Mouse (Mus musculus): ENCODE results near the gene Ncbp3. TPM values are rescaled to one million over a fixed set of nuclear protein-coding genes. Genes with fewer than 3 reads are reported as not detected.

The Ncbp3 gene
- polyA plus RNA-seq, 1 experiment from 2014 or later, result 11.8 TPM

GRCm38 (mm10) chr11:73039102-73039799 is 8.3 kb upstream of the Ncbp3 start:
- Histone ChIP-seq H3K4me1 (replicated peaks; ENCODE audit: control insufficient read depth, insufficient read depth, low read length) (no peaks in the 10 kb centered on the region; the same call in 1 of the 2 replicates), H3K36me3 (ENCODE audit: control insufficient read depth, insufficient read depth, low read length) (no peaks in the 10 kb centered on the region), H3K9ac (ENCODE audit: low read depth, low read length) (no peak overlapping the region), H3K4me3 (ENCODE audit: low read depth, low read length) (no peak overlapping the region), H3K27me3 (replicated peaks; ENCODE audit: control insufficient read depth, insufficient read depth, low read length) (no peaks in the 10 kb centered on the region), H3K27ac (ENCODE audit: low read depth, low read length) (no peak overlapping the region), H3K4me2 (no peak overlapping the region), H3K9me3 (ENCODE audit: control insufficient read depth, low read length) (no peaks in the 10 kb centered on the region)
- ATAC-seq (replicated peaks; ENCODE audit: low FRiP score) (no peak; the same call in 1 of the 2 replicates), DNase-seq (ENCODE audit: low spot score) (no peak)
- 59% methylated on average over 9 of the region's 9 CpGs for WGBS

GRCm38 (mm10) chr11:73044229-73044755 is 3.3 kb upstream of the Ncbp3 start:
- no peaks in the 10 kb centered on the region for H3K27me3 ChIP-seq (replicated peaks; ENCODE audit: control insufficient read depth, insufficient read depth, low read length)
- H3K4me2 ChIP-seq, result no peak overlapping the region
- DNase-seq (ENCODE audit: low spot score) (no peak), ATAC-seq (replicated peaks; ENCODE audit: low FRiP score) (no peak)
- H3K27ac ChIP-seq (ENCODE audit: low read depth, low read length), result no peak overlapping the region
- H3K4me3 ChIP-seq (ENCODE audit: low read depth, low read length), result no peak overlapping the region
- H3K9ac ChIP-seq (ENCODE audit: low read depth, low read length), result no peak overlapping the region
- WGBS, result 46% methylated on average over 6 of the region's 6 CpGs
- peaks cover 5% of the 10 kb centered on the region for H3K4me1 ChIP-seq (replicated peaks; ENCODE audit: control insufficient read depth, insufficient read depth, low read length)
- H3K9me3 ChIP-seq (ENCODE audit: control insufficient read depth, low read length), result no peaks in the 10 kb centered on the region
- H3K36me3 ChIP-seq (ENCODE audit: control insufficient read depth, insufficient read depth, low read length), result no peaks in the 10 kb centered on the region

- Histone ChIP-seq H3K4me2 (no peak overlapping the region), H3K4me3 (ENCODE audit: low read depth, low read length) (no peak overlapping the region), H3K36me3 (ENCODE audit: control insufficient read depth, insufficient read depth, low read length) (no peaks in the 10 kb centered on the region), H3K4me1 (replicated peaks; ENCODE audit: control insufficient read depth, insufficient read depth, low read length) (peaks cover 7% of the 10 kb centered on the region), H3K9ac (ENCODE audit: low read depth, low read length) (no peak overlapping the region), H3K9me3 (ENCODE audit: control insufficient read depth, low read length) (no peaks in the 10 kb centered on the region), H3K27me3 (replicated peaks; ENCODE audit: control insufficient read depth, insufficient read depth, low read length) (no peaks in the 10 kb centered on the region), H3K27ac (ENCODE audit: low read depth, low read length) (no peak overlapping the region)
- no peak for ATAC-seq (replicated peaks; ENCODE audit: low FRiP score)
- 60% methylated on average over 4 of the region's 4 CpGs for WGBS
- DNase-seq (ENCODE audit: low spot score), result no peak
These were observed 2.8 kb upstream of the Ncbp3 start for GRCm38 (mm10) chr11:73044789-73045188.

GRCm38 (mm10) chr11:73048030-73048876 is 670 bp downstream of the Ncbp3 start:
- H3K27me3 ChIP-seq (replicated peaks; ENCODE audit: control insufficient read depth, insufficient read depth, low read length), result no peaks in the 10 kb centered on the region
- H3K9ac ChIP-seq (ENCODE audit: low read depth, low read length), result peak overlapping the region; percentile 83
- H3K9me3 ChIP-seq (ENCODE audit: control insufficient read depth, low read length), result no peaks in the 10 kb centered on the region
- peak; percentile 72 for ATAC-seq (replicated peaks; ENCODE audit: low FRiP score)
- peak overlapping the region; percentile 90 for H3K4me2 ChIP-seq
- H3K27ac ChIP-seq (ENCODE audit: low read depth, low read length), result peak overlapping the region; percentile 76
- H3K4me1 ChIP-seq (replicated peaks; ENCODE audit: control insufficient read depth, insufficient read depth, low read length), result peaks cover 7% of the 10 kb centered on the region
- no peak for DNase-seq (ENCODE audit: low spot score)
- peak overlapping the region; percentile 72 for H3K4me3 ChIP-seq (ENCODE audit: low read depth, low read length)
- peaks cover 7% of the 10 kb centered on the region; the same call in 1 of the 2 replicates for H3K36me3 ChIP-seq (ENCODE audit: control insufficient read depth, insufficient read depth, low read length)
- 1% methylated on average over 55 of the region's 55 CpGs for WGBS

GRCm38 (mm10) chr11:73049335-73049734 is 1.8 kb downstream of the Ncbp3 start:
- H3K9ac ChIP-seq (ENCODE audit: low read depth, low read length), result peak overlapping the region; percentile 83; the same call in 1 of the 2 replicates
- H3K4me3 ChIP-seq (ENCODE audit: low read depth, low read length), result peak overlapping the region; percentile 72
- no peaks in the 10 kb centered on the region for H3K9me3 ChIP-seq (ENCODE audit: control insufficient read depth, low read length)
- no peaks in the 10 kb centered on the region for H3K27me3 ChIP-seq (replicated peaks; ENCODE audit: control insufficient read depth, insufficient read depth, low read length)
- peak; percentile 64 for DNase-seq (ENCODE audit: low spot score)
- no peak for ATAC-seq (replicated peaks; ENCODE audit: low FRiP score)
- H3K36me3 ChIP-seq (ENCODE audit: control insufficient read depth, insufficient read depth, low read length), result peaks cover 13% of the 10 kb centered on the region; the same call in 1 of the 2 replicates
- H3K27ac ChIP-seq (ENCODE audit: low read depth, low read length), result no peak overlapping the region
- peak overlapping the region; percentile 90 for H3K4me2 ChIP-seq
- H3K4me1 ChIP-seq (replicated peaks; ENCODE audit: control insufficient read depth, insufficient read depth, low read length), result peaks cover 7% of the 10 kb centered on the region
- WGBS, result 12% methylated on average over 4 of the region's 4 CpGs

- no peaks in the 10 kb centered on the region for H3K27me3 ChIP-seq (replicated peaks; ENCODE audit: control insufficient read depth, insufficient read depth, low read length)
- no peak overlapping the region for H3K27ac ChIP-seq (ENCODE audit: low read depth, low read length)
- ATAC-seq (replicated peaks; ENCODE audit: low FRiP score), result no peak
- no peak for DNase-seq (ENCODE audit: low spot score)
- no peak overlapping the region for H3K4me3 ChIP-seq (ENCODE audit: low read depth, low read length)
- H3K9ac ChIP-seq (ENCODE audit: low read depth, low read length), result no peak overlapping the region
- H3K9me3 ChIP-seq (ENCODE audit: control insufficient read depth, low read length), result no peaks in the 10 kb centered on the region
- peaks cover 19% of the 10 kb centered on the region; the same call in 1 of the 2 replicates for H3K36me3 ChIP-seq (ENCODE audit: control insufficient read depth, insufficient read depth, low read length)
- WGBS, result 76% methylated on average over 1 of the region's 1 CpGs
- no peak overlapping the region for H3K4me2 ChIP-seq
- H3K4me1 ChIP-seq (replicated peaks; ENCODE audit: control insufficient read depth, insufficient read depth, low read length), result peaks cover 15% of the 10 kb centered on the region
These were observed 5.2 kb downstream of the Ncbp3 start for GRCm38 (mm10) chr11:73052795-73053194.

- Histone ChIP-seq H3K4me1 (replicated peaks; ENCODE audit: control insufficient read depth, insufficient read depth, low read length) (peaks cover 9% of the 10 kb centered on the region), H3K4me3 (ENCODE audit: low read depth, low read length) (no peak overlapping the region), H3K27ac (ENCODE audit: low read depth, low read length) (no peak overlapping the region), H3K9me3 (ENCODE audit: control insufficient read depth, low read length) (no peaks in the 10 kb centered on the region), H3K4me2 (peak overlapping the region; percentile 33), H3K9ac (ENCODE audit: low read depth, low read length) (no peak overlapping the region), H3K36me3 (ENCODE audit: control insufficient read depth, insufficient read depth, low read length) (peaks cover 21% of the 10 kb centered on the region; the same call in 1 of the 2 replicates), H3K27me3 (replicated peaks; ENCODE audit: control insufficient read depth, insufficient read depth, low read length) (no peaks in the 10 kb centered on the region)
- ATAC-seq (replicated peaks; ENCODE audit: low FRiP score) (peak; percentile 66), DNase-seq (ENCODE audit: low spot score) (no peak)
- 55% methylated on average over 5 of the region's 5 CpGs for WGBS
These were observed 10.1 kb downstream of the Ncbp3 start for GRCm38 (mm10) chr11:73057701-73058100.

- ATAC-seq (replicated peaks; ENCODE audit: low FRiP score) (no peak), DNase-seq (ENCODE audit: low spot score) (no peak)
These were observed 12.0 kb downstream of the Ncbp3 start for GRCm38 (mm10) chr11:73059630-73060029.

More at GRCm38 (mm10) chr11:73059630-73060029, 12.0 kb downstream of the Ncbp3 start:
- WGBS, result 93% methylated on average over 3 of the region's 3 CpGs
- no peak overlapping the region for H3K4me2 ChIP-seq
- H3K9ac ChIP-seq (ENCODE audit: low read depth, low read length), result no peak overlapping the region
- no peak overlapping the region for H3K4me3 ChIP-seq (ENCODE audit: low read depth, low read length)
- no peak overlapping the region for H3K27ac ChIP-seq (ENCODE audit: low read depth, low read length)
- peaks cover 9% of the 10 kb centered on the region for H3K4me1 ChIP-seq (replicated peaks; ENCODE audit: control insufficient read depth, insufficient read depth, low read length)
- H3K27me3 ChIP-seq (replicated peaks; ENCODE audit: control insufficient read depth, insufficient read depth, low read length), result no peaks in the 10 kb centered on the region
- no peaks in the 10 kb centered on the region for H3K9me3 ChIP-seq (ENCODE audit: control insufficient read depth, low read length)
- peaks cover 15% of the 10 kb centered on the region; the same call in 1 of the 2 replicates for H3K36me3 ChIP-seq (ENCODE audit: control insufficient read depth, insufficient read depth, low read length)
